Mouse (Mus musculus) cerebellum, postnatal 4 days (tissue): ENCODE measurements around the gene Hck.

ENCODE experiments used
- DNase-seq, 2 experiments: peaks; one replicate each; pipeline ENCODE4 v3.0.0; 2022; ENCODE audit warnings: low spot score in 2 of 2, mixed read lengths in 1 of 2

Hck gene

GRCm38 (mm10) chr2:153090551-153091165 is 17.6 kb upstream of the Hck start:
- no peak for DNase-seq

DNA sequence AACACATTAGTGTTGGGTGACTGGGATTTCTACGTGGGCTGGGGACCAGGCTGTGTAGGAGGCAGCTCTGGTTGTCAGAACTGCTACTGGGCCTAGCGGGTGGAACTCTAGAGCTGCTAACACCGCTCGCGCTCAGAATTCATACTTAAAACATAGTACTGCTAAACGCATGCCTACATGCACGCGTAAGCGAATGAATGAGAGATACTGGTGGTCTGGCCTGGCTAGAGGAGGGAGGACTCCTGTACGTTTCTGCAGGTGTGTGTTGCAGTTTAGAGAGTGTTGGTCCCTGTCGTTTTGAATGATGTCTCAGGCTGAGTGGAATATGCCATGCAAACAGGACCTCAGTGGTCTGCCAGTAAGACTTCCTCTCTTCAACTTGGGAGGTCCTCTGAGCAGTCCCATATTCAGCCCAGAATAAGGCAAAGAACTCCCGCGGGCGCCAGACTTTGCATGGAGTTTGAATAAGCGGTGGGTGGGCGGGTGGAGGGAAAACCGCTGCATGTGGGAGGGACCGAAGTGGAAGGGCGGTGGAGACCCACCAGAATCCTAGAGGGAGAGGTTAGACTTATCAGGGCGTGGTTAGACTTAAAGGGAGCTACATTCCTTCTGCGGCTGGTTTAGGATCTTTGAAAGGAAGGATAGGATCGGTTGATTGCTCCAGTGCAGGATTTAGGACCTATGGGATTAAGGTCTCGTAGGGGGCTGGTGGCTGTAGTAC is 1.1 kb upstream of the Hck start:
- DNase-seq: no peak

DNA sequence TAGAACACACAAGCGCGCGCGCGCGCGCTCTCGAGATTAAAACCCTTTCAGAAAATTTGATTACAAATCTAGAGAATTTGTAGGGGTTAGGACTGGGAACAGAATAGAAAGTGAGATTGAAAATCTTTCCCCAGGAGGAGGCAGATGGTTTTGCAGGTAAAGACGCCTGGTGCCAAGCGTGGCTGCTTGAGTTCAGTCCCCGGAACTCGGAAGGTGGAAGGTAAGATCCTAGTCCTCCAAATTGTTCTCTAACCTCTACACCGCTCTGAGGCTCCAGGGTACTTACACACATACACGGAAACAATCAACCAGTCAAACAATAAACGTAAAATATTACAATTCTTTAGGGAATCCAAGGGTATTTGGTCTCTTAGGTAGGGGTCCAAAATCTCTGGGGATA is 466 bp upstream of the Hck start:
- no peak for DNase-seq

DNA sequence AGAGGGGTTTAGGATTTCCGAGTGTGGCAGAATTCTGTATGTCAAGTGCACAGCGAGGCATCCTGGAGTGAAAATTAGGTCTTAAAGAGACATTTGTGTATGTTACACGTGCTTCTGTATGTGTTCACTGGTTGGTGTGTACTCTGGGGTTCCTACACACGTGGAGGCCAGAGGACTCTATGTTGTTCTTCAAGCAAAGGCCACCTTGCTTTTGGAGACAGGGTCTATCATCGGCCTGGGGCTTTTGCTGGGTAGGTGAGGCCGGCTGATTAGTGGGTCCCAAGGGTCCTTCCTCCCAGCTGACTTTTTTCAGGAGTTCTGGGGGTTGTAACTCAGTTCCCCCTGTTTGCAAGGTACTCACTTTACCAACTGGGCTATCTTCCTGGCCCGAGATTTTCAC is 1.3 kb downstream of the Hck start:
- DNase-seq: peak in 1 of 2 experiments; percentile 6

- DNase-seq: no peak
Measured at GRCm38 (mm10) chr2:153111298-153111697, 3.0 kb downstream of the Hck start.

- no peak for DNase-seq
Measured at GRCm38 (mm10) chr2:153115679-153116081, 7.4 kb downstream of the Hck start.

GRCm38 (mm10) chr2:153117051-153117486 is 8.8 kb downstream of the Hck start:
- DNase-seq: no peak

GRCm38 (mm10) chr2:153119488-153119887 is 11.2 kb downstream of the Hck start:
- no peak for DNase-seq

GRCm38 (mm10) chr2:153120126-153120525 is 11.9 kb downstream of the Hck start:
- DNase-seq: no peak

GRCm38 (mm10) chr2:153121821-153122615 is 13.8 kb downstream of the Hck start:
- no peak for DNase-seq

DNA sequence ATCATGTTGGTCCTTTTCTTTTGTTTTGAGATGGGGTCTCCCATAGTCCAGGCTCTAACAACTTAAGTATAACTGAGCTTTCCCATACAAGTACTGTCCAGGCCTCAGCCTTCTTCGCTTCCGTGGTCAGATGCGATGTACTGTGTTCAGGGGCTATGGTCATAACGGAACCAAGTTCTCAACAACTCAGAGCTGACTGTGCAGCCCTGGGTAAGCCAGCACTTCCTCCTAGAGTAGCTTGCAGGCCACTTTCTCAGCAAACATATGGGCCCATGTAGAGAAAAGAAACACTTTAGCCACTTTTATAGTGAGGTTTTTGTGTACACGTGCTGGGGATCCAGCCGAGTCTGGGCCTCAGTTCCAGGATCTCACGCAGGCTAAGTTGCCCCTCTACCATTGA is 14.4 kb downstream of the Hck start:
- DNase-seq: no peak

- DNase-seq: no peak
Measured at GRCm38 (mm10) chr2:153125875-153126274, 17.6 kb downstream of the Hck start.

DNA sequence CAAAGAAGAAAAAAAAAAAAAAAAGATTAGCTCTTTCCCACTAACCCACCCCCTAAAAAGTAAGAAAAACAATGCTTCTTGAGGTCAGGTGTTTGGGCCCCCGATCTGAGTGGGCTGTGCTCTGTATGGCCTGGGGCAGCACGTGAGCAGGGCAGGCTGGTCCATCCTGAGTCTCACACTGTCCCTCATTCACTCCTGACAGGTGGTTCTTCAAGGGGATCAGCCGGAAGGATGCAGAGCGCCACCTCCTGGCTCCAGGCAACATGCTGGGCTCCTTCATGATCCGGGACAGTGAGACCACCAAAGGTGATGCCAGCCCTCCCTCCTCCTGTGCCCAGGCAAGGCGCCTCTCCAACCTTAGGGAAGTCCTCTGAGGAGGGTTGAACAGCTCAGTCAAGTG is 22.8 kb downstream of the Hck start:
- DNase-seq: peak in 1 of 2 experiments; percentile 24

- no peak for DNase-seq
Measured at GRCm38 (mm10) chr2:153134237-153134636, 26.0 kb downstream of the Hck start.

DNA sequence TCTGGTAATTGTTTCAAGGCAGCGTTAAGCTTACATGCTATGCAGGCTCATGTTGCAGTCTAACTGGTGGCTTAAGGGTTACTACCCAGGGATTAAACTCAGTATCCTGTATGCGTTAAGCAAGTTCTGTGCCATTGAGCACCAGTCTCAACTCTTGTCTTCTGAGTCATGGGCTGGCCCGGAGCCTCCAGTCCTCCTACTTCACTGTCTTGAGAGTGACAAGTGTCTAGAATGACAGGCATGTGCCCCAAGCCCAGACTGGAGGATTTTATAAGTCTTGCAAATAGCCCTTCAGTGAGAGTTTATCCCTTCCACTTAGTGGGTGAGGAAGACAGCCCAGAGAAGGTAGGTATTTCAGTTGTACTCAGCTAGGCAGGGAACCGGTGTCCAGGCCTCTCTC is 27.9 kb downstream of the Hck start:
- no peak for DNase-seq

DNA sequence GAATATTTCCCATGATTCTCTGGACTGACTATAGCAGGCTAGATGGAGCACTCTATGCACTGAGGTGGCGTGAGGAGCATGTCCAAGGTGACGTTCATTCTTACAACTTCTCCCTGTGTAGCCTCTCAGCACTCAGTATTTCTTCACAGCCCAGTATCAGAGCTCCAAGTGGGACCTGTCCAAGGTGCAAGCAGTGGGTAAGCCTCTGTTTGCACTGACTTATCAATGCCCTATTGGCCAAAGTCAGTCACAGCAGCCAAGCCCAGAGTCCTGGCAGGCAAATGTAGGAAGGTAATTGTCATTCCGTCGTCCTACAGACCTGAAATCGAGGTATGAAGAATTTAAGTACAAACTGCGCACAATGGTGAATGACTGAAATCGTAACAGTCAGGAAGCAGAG is 30.9 kb downstream of the Hck start:
- DNase-seq: no peak

- peak in 1 of 2 experiments; percentile 45 for DNase-seq
Measured at GRCm38 (mm10) chr2:153139996-153140613, 31.8 kb downstream of the Hck start.

DNA sequence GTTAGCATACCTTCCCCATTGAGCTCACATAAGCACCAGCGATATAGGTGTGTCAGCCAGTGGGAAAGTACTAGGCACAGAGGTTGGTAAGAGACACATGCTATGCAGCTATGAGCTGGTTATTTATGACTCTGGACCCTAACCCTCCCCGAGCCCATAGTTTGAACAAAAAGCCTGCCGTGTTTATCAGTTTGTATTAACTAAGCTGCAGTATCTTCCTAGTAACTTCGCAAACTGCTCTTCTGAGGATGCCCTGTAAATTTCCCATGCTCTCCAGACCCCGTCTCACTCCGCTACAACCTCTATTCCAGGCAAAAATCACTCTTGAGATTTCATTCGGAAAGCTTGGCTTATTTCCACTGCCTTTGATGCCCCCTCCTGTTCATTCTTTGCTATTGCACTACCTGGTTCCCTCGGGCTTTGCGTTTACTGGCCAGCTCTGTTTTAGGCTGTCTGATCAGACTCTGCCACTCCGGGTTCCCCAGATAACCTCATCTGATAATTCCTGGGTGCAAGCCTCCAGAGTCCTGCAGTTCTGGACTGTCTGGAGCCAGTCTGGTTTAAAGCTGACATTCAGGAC is 34.4 kb downstream of the Hck start:
- DNase-seq: peak in 1 of 2 experiments; percentile 76

DNA sequence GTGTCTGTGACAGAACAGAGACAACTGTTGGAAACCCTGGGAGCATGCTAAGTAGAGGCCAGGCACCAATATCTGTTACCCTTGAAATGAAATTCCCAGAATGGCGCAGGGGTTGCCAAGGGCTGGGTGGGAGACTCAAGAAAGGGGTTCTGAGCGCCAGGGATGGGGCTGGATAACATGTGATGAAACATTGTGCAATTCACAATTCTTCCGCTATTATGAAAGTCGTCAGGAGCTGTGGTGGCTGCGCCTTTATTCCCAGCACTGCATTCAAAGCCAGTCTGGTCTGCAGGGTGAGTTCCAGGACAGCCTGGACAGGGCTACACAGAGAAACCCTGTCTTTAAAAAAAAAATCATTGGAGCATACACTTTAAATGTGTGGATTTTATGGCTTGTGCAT is 37.1 kb downstream of the Hck start:
- DNase-seq: no peak

DNA sequence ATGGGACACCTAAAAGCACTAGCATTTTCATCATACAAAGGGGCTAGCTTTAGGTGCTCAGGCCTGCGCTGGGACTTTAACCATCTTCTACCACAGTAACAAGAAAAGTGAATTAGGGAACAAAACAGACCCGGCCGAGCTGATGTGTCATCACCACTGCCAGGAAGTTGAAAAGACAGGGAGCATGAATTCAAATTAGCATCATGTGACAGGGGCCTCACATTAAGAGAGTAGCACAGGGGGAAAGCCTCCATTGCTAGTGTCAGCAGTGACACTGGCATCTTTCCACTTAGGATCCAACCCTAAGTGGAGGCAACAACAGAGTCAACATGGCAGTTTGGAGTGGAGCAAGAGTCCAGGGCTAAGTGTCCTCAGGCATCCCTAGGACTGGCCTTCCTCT is 39.0 kb downstream of the Hck start:
- no peak for DNase-seq

DNA sequence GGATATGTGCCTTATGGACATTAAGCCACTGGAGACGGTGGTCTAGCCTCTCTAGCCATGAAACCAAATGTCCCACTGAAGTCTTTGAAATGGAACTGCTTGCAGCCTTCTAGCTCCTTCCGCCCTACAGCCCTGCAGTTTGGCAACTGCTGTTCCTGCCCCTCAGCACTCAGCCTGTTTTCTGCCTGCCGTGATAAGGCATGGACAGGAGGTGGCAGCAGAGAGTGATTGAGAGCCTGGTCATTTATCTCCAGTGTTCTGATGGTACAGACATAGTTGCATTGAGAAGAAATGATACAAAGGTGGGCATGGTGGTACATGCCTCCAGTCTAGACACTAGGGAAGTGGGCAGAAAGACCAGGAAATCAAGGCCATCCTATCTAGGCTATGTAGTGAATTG is 39.4 kb downstream of the Hck start:
- DNase-seq: peak in 1 of 2 experiments; percentile 74

DNA sequence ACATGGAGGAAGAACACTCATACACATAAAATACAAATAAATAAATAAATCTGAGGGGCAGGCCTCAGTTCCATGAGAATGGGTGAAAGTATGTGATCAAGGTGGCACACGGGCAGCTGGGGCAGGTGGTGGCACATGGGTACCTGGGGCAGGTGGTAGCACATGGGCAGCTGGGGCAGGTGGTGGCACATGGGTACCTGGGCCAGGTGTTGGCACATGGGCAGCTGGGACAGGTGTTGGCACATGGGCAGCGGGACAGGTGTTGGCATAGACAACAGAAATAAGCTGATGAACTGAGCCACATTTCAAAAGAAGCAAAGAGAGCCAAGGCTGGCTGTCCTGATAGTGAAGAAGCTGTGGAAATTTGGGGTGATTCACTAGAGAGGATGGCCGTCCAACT is 41.5 kb downstream of the Hck start:
- no peak for DNase-seq
